8 mouse cellular contexts compared by ENCODE assay signal in the genomic region with DNA sequence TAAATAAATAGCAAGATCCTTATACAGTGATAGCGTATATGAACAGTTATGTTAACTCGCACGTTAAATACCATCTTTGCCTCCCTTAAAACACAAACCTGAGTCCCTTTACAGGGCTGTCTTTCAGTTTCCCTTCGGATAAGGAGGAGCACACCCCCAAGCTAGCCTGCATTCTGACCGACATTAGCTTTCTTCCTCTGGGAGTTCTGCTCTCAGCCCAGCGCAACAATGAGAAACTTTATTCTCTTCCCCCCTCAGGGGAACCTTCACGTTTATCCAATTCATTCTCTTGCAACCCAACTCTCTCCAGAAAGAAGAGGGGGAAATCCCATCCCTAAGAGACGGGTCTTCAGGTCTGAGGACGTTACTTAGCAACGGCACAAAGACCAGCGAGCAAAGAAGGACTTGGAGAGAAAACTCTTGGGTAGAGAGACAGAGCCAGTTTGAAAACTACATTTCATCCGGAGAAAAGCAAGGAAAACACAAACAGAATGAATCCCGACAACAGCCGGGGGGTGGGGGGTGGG. TPM values are rescaled to one million over a fixed set of nuclear protein-coding genes. Genes with fewer than 3 reads are reported as not detected.
DNase-seq lines count a peak whose midpoint lies in the region; ATAC-seq and TF ChIP-seq lines count a peak whose summit lies in the region.

No protein-coding gene starts in this region.

- no peaks in the 10 kb centered on the region for H3K36me3 ChIP-seq in lung, embryonic 14.5 days (ENCODE audit: insufficient read depth)
- no peaks in the 10 kb centered on the region for H3K36me3 ChIP-seq in embryonic facial prominence, embryonic 12.5 days
- no peaks in the 10 kb centered on the region for H3K36me3 ChIP-seq in limb, embryonic 11.5 days (ENCODE audit: control insufficient read depth, insufficient read depth, low read length)
- H3K36me3 ChIP-seq in neural tube, embryonic 15.5 days = no peaks in the 10 kb centered on the region

- no peak overlapping the region for H3K27ac ChIP-seq in lung, embryonic 14.5 days (ENCODE audit: low read depth)
- H3K27ac ChIP-seq in embryonic facial prominence, embryonic 12.5 days = peak overlapping the region; percentile 66
- no peak overlapping the region for H3K27ac ChIP-seq in limb, embryonic 11.5 days (replicated peaks; ENCODE audit: low read depth, low read length)
- peak overlapping the region; percentile 76 for H3K27ac ChIP-seq in neural tube, embryonic 15.5 days (replicated peaks)

- no peaks in the 10 kb centered on the region for H3K4me1 ChIP-seq in lung, embryonic 14.5 days (ENCODE audit: insufficient read depth)
- H3K4me1 ChIP-seq in lung, adult 2 months (ENCODE audit: control insufficient read depth, insufficient read depth, low read length) = no peaks in the 10 kb centered on the region
- H3K4me1 ChIP-seq in embryonic facial prominence, embryonic 12.5 days = peaks cover 5% of the 10 kb centered on the region
- no peaks in the 10 kb centered on the region for H3K4me1 ChIP-seq in limb, embryonic 11.5 days (ENCODE audit: control insufficient read depth, insufficient read depth, low read length)
- H3K4me1 ChIP-seq in neural tube, embryonic 15.5 days = peaks cover 22% of the 10 kb centered on the region

- no peak; the same call in 1 of the 2 replicates for ATAC-seq in lung, embryonic 14.5 days (ENCODE audit: insufficient read depth)
- ATAC-seq in embryonic facial prominence, embryonic 12.5 days (ENCODE audit: insufficient number of reproducible peaks, insufficient read depth, low FRiP score, low TSS enrichment) = peak; percentile 50; the same call in 1 of the 2 replicates
- ATAC-seq in limb, embryonic 11.5 days (ENCODE audit: insufficient number of reproducible peaks, low FRiP score, low TSS enrichment, low read depth) = no peak
- peak; percentile 79 for ATAC-seq in neural tube, embryonic 15.5 days (ENCODE audit: low FRiP score)

- TF ChIP-seq POLR2A in lung, adult 2 months (IDR thresholded peaks at IDR 0.05; ENCODE audit: borderline replicate concordance, extremely low read depth, low read depth, low read length) = no peak

- peaks cover 37% of the 10 kb centered on the region for H3K27me3 ChIP-seq in lung, embryonic 14.5 days (ENCODE audit: insufficient read depth, low read length)
- H3K27me3 ChIP-seq in embryonic facial prominence, embryonic 12.5 days = peaks cover 20% of the 10 kb centered on the region
- H3K27me3 ChIP-seq in limb, embryonic 11.5 days (ENCODE audit: control insufficient read depth, insufficient read depth, low read length) = peaks cover 39% of the 10 kb centered on the region
- H3K27me3 ChIP-seq in neural tube, embryonic 15.5 days (replicated peaks) = no peaks in the 10 kb centered on the region

- 3% methylated on average over 14 of the region's 14 CpGs for WGBS in lung, embryonic 14.5 days
- WGBS in lung, adult 2 months = 5% methylated on average over 14 of the region's 14 CpGs
- 1% methylated on average over 14 of the region's 14 CpGs for WGBS in embryonic facial prominence, embryonic 12.5 days
- 3% methylated on average over 14 of the region's 14 CpGs for WGBS in limb, embryonic 11.5 days
- 1% methylated on average over 14 of the region's 14 CpGs for whole genome bisulfite sequencing in neural tube, embryonic 15.5 days

- no peaks in the 10 kb centered on the region for H3K9me3 ChIP-seq in lung, embryonic 14.5 days (ENCODE audit: low read depth, low read length)
- no peaks in the 10 kb centered on the region for H3K9me3 ChIP-seq in embryonic facial prominence, embryonic 12.5 days
- H3K9me3 ChIP-seq in limb, embryonic 11.5 days (ENCODE audit: control insufficient read depth, low read length) = no peaks in the 10 kb centered on the region
- no peaks in the 10 kb centered on the region for H3K9me3 ChIP-seq in neural tube, embryonic 15.5 days (replicated peaks)

- TF ChIP-seq CTCF in lung, embryonic 14.5 days (IDR thresholded peaks at IDR 0.05; ENCODE audit: low read depth) = no peak
- no peak for TF ChIP-seq CTCF in lung, adult 2 months (IDR thresholded peaks at IDR 0.05; ENCODE audit: insufficient read depth, low read length)

- H3K9ac ChIP-seq in lung, embryonic 14.5 days = 0 out of 2 replicates have a peak overlapping the region, but pooled peaks have one; percentile 42
- peak overlapping the region; percentile 56 for H3K9ac ChIP-seq in embryonic facial prominence, embryonic 12.5 days
- H3K9ac ChIP-seq in limb, embryonic 11.5 days (ENCODE audit: low read length) = no peak overlapping the region
- peak overlapping the region; percentile 52 for H3K9ac ChIP-seq in neural tube, embryonic 15.5 days (replicated peaks)

- DNase-seq in lung, embryonic 14.5 days = no peak
- no peak for DNase-seq in lung, adult 2 months
- DNase-seq in limb, embryonic 11.5 days (ENCODE audit: low spot score) = peak; percentile 34
- DNase-seq in urinary bladder, postnatal 36 days (ENCODE audit: low spot score in 2 of 2) = no peak
- no peak for DNase-seq in kidney, adult 18-20 months
- no peak for DNase-seq in left cerebral cortex, adult 11 months (ENCODE audit: low spot score)

- H3K4me2 ChIP-seq in lung, embryonic 14.5 days = peak overlapping the region; percentile 72
- H3K4me2 ChIP-seq in embryonic facial prominence, embryonic 12.5 days (replicated peaks) = peak overlapping the region; percentile 82
- peak overlapping the region; percentile 64 for H3K4me2 ChIP-seq in limb, embryonic 11.5 days (ENCODE audit: low read depth, severe bottlenecking)
- peak overlapping the region; percentile 88 for H3K4me2 ChIP-seq in neural tube, embryonic 15.5 days

- H3K4me3 ChIP-seq in lung, embryonic 14.5 days (ENCODE audit: low read depth, low read length) = peak overlapping the region; percentile 39
- no peak overlapping the region for H3K4me3 ChIP-seq in lung, adult 2 months (replicated peaks; ENCODE audit: extremely low read depth, low read depth, low read length)
- H3K4me3 ChIP-seq in embryonic facial prominence, embryonic 12.5 days = peak overlapping the region; percentile 57
- H3K4me3 ChIP-seq in limb, embryonic 11.5 days (ENCODE audit: low read depth, low read length) = peak overlapping the region; percentile 28
- H3K4me3 ChIP-seq in neural tube, embryonic 15.5 days (replicated peaks) = peak overlapping the region; percentile 48

RNA-seq across cellular contexts. Expression of gene Sall2, which starts 1.1 kb away (rescaled TPM):
- polyA plus RNA-seq in lung, embryonic 14.5 days (2014; fragmentation: Nextera tagmentation; extraction: Ambion mirVana) = 20.8 and 22.9 TPM in 2 replicates
- polyA plus RNA-seq in lung, adult 2 months (2012; rRNA removed) = 6.3 and 8.1 TPM in 2 replicates
- 41.4 and 42.1 TPM in 2 replicates for polyA plus RNA-seq in embryonic facial prominence, embryonic 12.5 days (2016; fragmentation: Nextera tagmentation; extraction: Ambion mirVana)
- polyA plus RNA-seq in limb, embryonic 11.5 days (2014; fragmentation: Nextera tagmentation; extraction: Ambion mirVana) = 30.2 and 37.4 TPM in 2 replicates
- polyA plus RNA-seq in neural tube, embryonic 15.5 days (2015; fragmentation: Nextera tagmentation; extraction: Ambion mirVana) = 40.0 and 41.6 TPM in 2 replicates

RNA-seq across cellular contexts. Expression of gene Mettl3, which starts 22.5 kb away (rescaled TPM):
- 40.9 and 46.6 TPM in 2 replicates for polyA plus RNA-seq in lung, embryonic 14.5 days (2014; fragmentation: Nextera tagmentation; extraction: Ambion mirVana)
- 20.3 and 22.7 TPM in 2 replicates for polyA plus RNA-seq in lung, adult 2 months (2012; rRNA removed)
- polyA plus RNA-seq in embryonic facial prominence, embryonic 12.5 days (2016; fragmentation: Nextera tagmentation; extraction: Ambion mirVana) = 51.9 and 59.9 TPM in 2 replicates
- 45.5 and 47.7 TPM in 2 replicates for polyA plus RNA-seq in limb, embryonic 11.5 days (2014; fragmentation: Nextera tagmentation; extraction: Ambion mirVana)
- polyA plus RNA-seq in neural tube, embryonic 15.5 days (2015; fragmentation: Nextera tagmentation; extraction: Ambion mirVana) = 44.9 and 47.9 TPM in 2 replicates

RNA-seq across cellular contexts. Expression of gene Olfr1513, which starts 28.8 kb away (rescaled TPM):
- polyA plus RNA-seq in lung, embryonic 14.5 days (2014; fragmentation: Nextera tagmentation; extraction: Ambion mirVana) = not detected in 2 replicates
- polyA plus RNA-seq in lung, adult 2 months (2012; rRNA removed) = not detected in 2 replicates
- not detected in 2 replicates for polyA plus RNA-seq in embryonic facial prominence, embryonic 12.5 days (2016; fragmentation: Nextera tagmentation; extraction: Ambion mirVana)
- not detected in 2 replicates for polyA plus RNA-seq in limb, embryonic 11.5 days (2014; fragmentation: Nextera tagmentation; extraction: Ambion mirVana)
- polyA plus RNA-seq in neural tube, embryonic 15.5 days (2015; fragmentation: Nextera tagmentation; extraction: Ambion mirVana) = not detected in 2 replicates

RNA-seq across cellular contexts. Expression of gene Rab2b, which starts 48.1 kb away (rescaled TPM):
- polyA plus RNA-seq in lung, embryonic 14.5 days (2014; fragmentation: Nextera tagmentation; extraction: Ambion mirVana) = 18.6 and 19.8 TPM in 2 replicates
- 7.7 and 13.0 TPM in 2 replicates for polyA plus RNA-seq in lung, adult 2 months (2012; rRNA removed)
- polyA plus RNA-seq in embryonic facial prominence, embryonic 12.5 days (2016; fragmentation: Nextera tagmentation; extraction: Ambion mirVana) = 26.4 and 27.4 TPM in 2 replicates
- polyA plus RNA-seq in limb, embryonic 11.5 days (2014; fragmentation: Nextera tagmentation; extraction: Ambion mirVana) = 24.8 and 29.1 TPM in 2 replicates
- polyA plus RNA-seq in neural tube, embryonic 15.5 days (2015; fragmentation: Nextera tagmentation; extraction: Ambion mirVana) = 47.5 and 50.0 TPM in 2 replicates

RNA-seq across cellular contexts. Expression of gene Tox4, which starts 48.5 kb away (rescaled TPM):
- polyA plus RNA-seq in lung, embryonic 14.5 days (2014; fragmentation: Nextera tagmentation; extraction: Ambion mirVana) = 41.1 and 47.1 TPM in 2 replicates
- polyA plus RNA-seq in lung, adult 2 months (2012; rRNA removed) = 23.0 and 32.0 TPM in 2 replicates
- polyA plus RNA-seq in embryonic facial prominence, embryonic 12.5 days (2016; fragmentation: Nextera tagmentation; extraction: Ambion mirVana) = 47.4 and 50.2 TPM in 2 replicates
- 48.5 and 52.3 TPM in 2 replicates for polyA plus RNA-seq in limb, embryonic 11.5 days (2014; fragmentation: Nextera tagmentation; extraction: Ambion mirVana)
- 51.0 and 52.5 TPM in 2 replicates for polyA plus RNA-seq in neural tube, embryonic 15.5 days (2015; fragmentation: Nextera tagmentation; extraction: Ambion mirVana)

Comparison
In these comparisons a context has a peak if more than half of its experiments do, and no peak if none do; other contexts are left out.
1. ATAC-seq: peak in embryonic facial prominence, embryonic 12.5 days (single experiment) and neural tube, embryonic 15.5 days (single experiment); none in lung, embryonic 14.5 days (single experiment) and limb, embryonic 11.5 days (single experiment).
2. H3K27ac ChIP-seq: peak in embryonic facial prominence, embryonic 12.5 days (single experiment) and neural tube, embryonic 15.5 days (single experiment); none in lung, embryonic 14.5 days (single experiment) and limb, embryonic 11.5 days (single experiment).
3. Peak in every context shown above with its lines, with median percentiles within 50 percentile points of each other: H3K4me2 ChIP-seq.